Mouse (Mus musculus) neutrophil, adult 65 days (primary cell): ENCODE data around the gene Slc5a7. TPM values are rescaled to one million over a fixed set of nuclear protein-coding genes. Genes with fewer than 3 reads are reported as not detected.

Source experiments
- total RNA-seq: library from RNA; stranded (reverse); gene quantifications from 2 replicates; pipeline ENCODE4 v1.2.4, GENCODE M21; 2023

Slc5a7 gene
- total RNA-seq = not detected in 2 replicates

DNA sequence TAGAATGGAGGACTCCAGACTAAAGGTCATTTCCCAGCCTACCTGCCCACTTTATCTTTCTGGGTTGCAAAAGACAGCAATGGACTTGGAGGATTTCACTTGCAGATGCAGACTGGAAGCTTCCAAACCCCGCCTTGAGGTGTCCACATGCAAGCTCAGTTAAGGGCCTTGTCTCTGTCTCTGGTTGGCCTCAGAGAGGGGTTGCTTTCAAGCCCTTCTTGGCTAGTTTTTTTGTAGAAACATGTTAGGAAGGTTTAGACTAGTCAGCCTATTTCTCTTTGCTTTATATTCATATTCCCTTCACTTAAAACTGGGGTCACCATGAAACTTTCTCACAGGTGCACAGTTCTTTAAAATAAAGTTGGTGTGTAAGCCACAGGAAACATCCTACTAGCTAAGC lies at the start of gene Slc5a7:
Slc5a7 (minus strand) TSS at position 101 of the 400 bp plus-strand sequence.

